Mouse (Mus musculus) limb, embryonic 13.5 days (tissue): ENCODE measurements around the gene Nudt13. TPM values are rescaled to one million over a fixed set of nuclear protein-coding genes. Genes with fewer than 3 reads are reported as not detected.
A peak's percentile ranks its signal among the peaks of the same experiment; 100 is the strongest.

Experiments used
- ATAC-seq: fragments of 200-750 bp; cut with Nextera tagmentation; 2 replicates; pipeline ENCODE4 v1.8.0; 2017; ENCODE audit warnings: low read depth, moderate number of reproducible peaks, moderate TSS enrichment; ENCODE audit not compliant: low FRiP score
- H3K27ac ChIP-seq: fragments of 300-500 bp; sonication (generic); 2 replicates; pipeline ENCODE4 v1.5.1; 2015; ENCODE audit warnings: inconsistent platforms, mild to moderate bottlenecking, moderate library complexity
- H3K27me3 ChIP-seq: fragments of 300-500 bp; sonication (generic); 2 replicates; pipeline ENCODE4 v1.6.1; 2015; ENCODE audit warnings: mild to moderate bottlenecking, inconsistent platforms
- H3K36me3 ChIP-seq: fragments of 300-500 bp; sonication (generic); 2 replicates; pipeline ENCODE4 v1.6.1; 2015; ENCODE audit warnings: inconsistent platforms, mild to moderate bottlenecking, moderate library complexity
- H3K4me1 ChIP-seq: fragments of 300-500 bp; sonication (generic); 2 replicates; pipeline ENCODE4 v1.6.1; 2015; ENCODE audit warnings: inconsistent platforms
- H3K4me2 ChIP-seq: fragments of 300-500 bp; sonication (generic); replicated peaks from 2 replicates; pipeline ENCODE4 v1.6.1; 2015; ENCODE audit warnings: inconsistent platforms, mild to moderate bottlenecking, moderate library complexity
- H3K4me3 ChIP-seq: fragments of 300-500 bp; sonication (generic); 2 replicates; pipeline ENCODE4 v1.5.1; 2015; ENCODE audit warnings: moderate library complexity, mild to moderate bottlenecking, inconsistent platforms
- H3K9ac ChIP-seq: fragments of 300-500 bp; sonication (generic); 2 replicates; pipeline ENCODE4 v1.6.1; 2015; ENCODE audit warnings: mild to moderate bottlenecking, inconsistent platforms
- H3K9me3 ChIP-seq: fragments of 300-500 bp; sonication (generic); 2 replicates; pipeline ENCODE4 v1.6.1; 2016; ENCODE audit warnings: inconsistent platforms
- WGBS: fragments of 180-500 bp; shearing (Covaris S2); methylation state at CpG from one replicate; pipeline ENCODE4 v1.1.7; 2015; 5-methylcytosine and 5-hydroxymethylcytosine counted together
- polyA plus RNA-seq: library from polyadenylated mRNA; unstranded; fragments of >200 nt; fragmentation: Nextera tagmentation; extraction: Ambion mirVana; gene quantifications from 2 replicates; pipeline ENCODE4 v1.2.1, GENCODE M21; 2015

Gene Nudt13
- polyA plus RNA-seq, 1 experiment from 2014 or later: 21.4 TPM

GRCm38 (mm10) chr14:20347441-20347990, 53.0 kb downstream of the Nudt13 start:
- Histone ChIP-seq H3K9ac (peak overlapping the region; percentile 82), H3K4me3 (peak overlapping the region; percentile 79), H3K27ac (peak overlapping the region; percentile 87), H3K36me3 (peaks cover 37% of the 10 kb centered on the region), H3K9me3 (no peaks in the 10 kb centered on the region), H3K4me1 (peaks cover 15% of the 10 kb centered on the region), H3K27me3 (no peaks in the 10 kb centered on the region), H3K4me2 (peak overlapping the region; percentile 82)
- ATAC-seq: peak; percentile 65
- 2% methylated on average over 15 of the region's 15 CpGs for WGBS

GRCm38 (mm10) chr14:20347991-20348541, 53.6 kb downstream of the Nudt13 start, which contains the start of the genes Ecd and Fam149b:
Gene Ecd, minus strand, starts transcription at chr14:20348121.
Gene Fam149b, plus strand, starts transcription at chr14:20348162.
- ATAC-seq: peak; percentile 99
- H3K4me2 ChIP-seq: peak within 1 kb of the TSS; percentile 82
- peaks cover 15% of the 10 kb centered on the region for H3K4me1 ChIP-seq
- peak within 1 kb of the TSS; percentile 79 for H3K4me3 ChIP-seq
- WGBS: 0% methylated on average over 41 of the region's 42 CpGs
- H3K36me3 ChIP-seq: peaks cover 38% of the 10 kb centered on the region
- H3K27ac ChIP-seq: peak within 1 kb of the TSS; percentile 87
- no peaks in the 10 kb centered on the region for H3K9me3 ChIP-seq
- H3K9ac ChIP-seq: peak within 1 kb of the TSS; percentile 91
- H3K27me3 ChIP-seq: no peaks in the 10 kb centered on the region

- Histone ChIP-seq H3K27ac (no peak overlapping the region), H3K4me2 (no peak overlapping the region), H3K9me3 (no peaks in the 10 kb centered on the region), H3K36me3 (peaks cover 83% of the 10 kb centered on the region), H3K4me3 (no peak overlapping the region), H3K9ac (no peak overlapping the region), H3K4me1 (no peaks in the 10 kb centered on the region), H3K27me3 (no peaks in the 10 kb centered on the region)
- WGBS: 92% methylated on average over 4 of the region's 4 CpGs
- ATAC-seq: no peak
These were observed 68.7 kb downstream of the Nudt13 start for GRCm38 (mm10) chr14:20363230-20363629.

Other genes starting within 250 kb of the Nudt13 start
- 11.7 and 13.2 TPM in 2 replicates for gene Saysd1, start 156.2 kb upstream of the Nudt13 start, polyA plus RNA-seq
- 5.7 and 6.4 TPM in 2 replicates for gene Kcnk5, start 112.9 kb upstream of the Nudt13 start, polyA plus RNA-seq
- gene Kcnk16, start 25.5 kb upstream of the Nudt13 start, polyA plus RNA-seq: not detected in 2 replicates
- gene Ecd, start 53.4 kb downstream of the Nudt13 start, polyA plus RNA-seq: 53.6 and 55.6 TPM in 2 replicates
- 38.3 and 40.7 TPM in 2 replicates for gene Fam149b, start 53.5 kb downstream of the Nudt13 start, polyA plus RNA-seq
- gene Dnajc9, start 94.2 kb downstream of the Nudt13 start, polyA plus RNA-seq: 213 and 220 TPM in 2 replicates
- gene Mrps16, start 98.9 kb downstream of the Nudt13 start, polyA plus RNA-seq: 93.6 and 101 TPM in 2 replicates
- gene Cfap70, start 157.5 kb downstream of the Nudt13 start, polyA plus RNA-seq: 0.19 and 0.31 TPM in 2 replicates
- 36.1 and 37.4 TPM in 2 replicates for gene Anxa7, start 185.4 kb downstream of the Nudt13 start, polyA plus RNA-seq
- gene Mss51, start 202.2 kb downstream of the Nudt13 start, polyA plus RNA-seq: 1.3 and 1.9 TPM in 2 replicates